Mouse (Mus musculus) megakaryocyte, embryonic 14.5 days (primary cell): ENCODE data around the gene Megf8.

Experiments
- FLI1 ChIP-seq: IDR thresholded peaks from 2 replicates; pipeline ENCODE4 v1.6.1; 2012; ENCODE audit warnings: low read length, inconsistent platforms, mixed read lengths
- GATA1 ChIP-seq: IDR thresholded peaks from 3 replicates; pipeline ENCODE4 v1.6.1; 2012; ENCODE audit warnings: mixed read lengths, low read length, inconsistent platforms, borderline replicate concordance

DNA sequence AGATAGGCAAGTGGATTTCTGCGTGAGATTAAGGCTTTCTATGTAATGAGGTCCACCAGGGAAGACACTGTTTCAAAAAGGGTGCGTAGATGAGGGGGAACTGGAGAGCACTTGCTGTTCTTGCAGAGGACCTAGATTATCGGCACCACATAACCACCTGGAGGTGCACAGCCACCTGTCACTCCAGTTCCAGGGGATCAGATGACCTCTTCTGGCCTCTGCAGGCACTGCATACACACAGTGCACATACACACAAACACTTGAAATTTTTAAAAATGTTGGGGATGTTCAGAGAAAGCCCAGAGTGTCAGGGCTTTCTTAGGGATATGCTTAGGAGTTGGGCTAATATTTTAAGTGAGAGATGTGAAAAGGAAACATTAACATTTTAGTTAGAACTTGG is 27.0 kb upstream of the Megf8 start:
- TF ChIP-seq GATA1 (no peak), FLI1 (no peak)
